Mouse (Mus musculus) stomach, postnatal 0 days (tissue): ENCODE results near the gene Nxn. TPM values are rescaled to one million over a fixed set of nuclear protein-coding genes. Genes with fewer than 3 reads are reported as not detected.

Experiments
- ATAC-seq: fragments of 200-750 bp; cut with Nextera tagmentation; 2 replicates; pipeline ENCODE4 v1.8.0; 2017; ENCODE audit not compliant: low FRiP score, low TSS enrichment
- DNase-seq: peaks from one replicate; pipeline ENCODE4 v3.0.0-alpha.2; 2016; ENCODE audit warnings: low spot score
- H3K27ac ChIP-seq: fragments of 300-500 bp; sonication (generic); replicated peaks from 2 replicates; pipeline ENCODE4 v1.5.1; 2014; ENCODE audit warnings: mild to moderate bottlenecking, control low read depth
- H3K27me3 ChIP-seq: fragments of 300-500 bp; sonication (generic); 2 replicates; pipeline ENCODE4 v1.6.1; 2014; ENCODE audit warnings: low read length; ENCODE audit not compliant: control insufficient read depth, insufficient read depth
- H3K36me3 ChIP-seq: fragments of 300-500 bp; sonication (generic); 2 replicates; pipeline ENCODE4 v1.6.1; 2014; ENCODE audit warnings: low read length, mixed read lengths; ENCODE audit not compliant: control insufficient read depth, insufficient read depth
- H3K4me1 ChIP-seq: fragments of 300-500 bp; sonication (generic); replicated peaks from 2 replicates; pipeline ENCODE4 v1.6.1; 2014; ENCODE audit warnings: antibody characterized with exemption; ENCODE audit not compliant: control insufficient read depth, insufficient read depth
- H3K4me2 ChIP-seq: fragments of 300-500 bp; sonication (generic); replicated peaks from 2 replicates; pipeline ENCODE4 v1.6.1; 2014; ENCODE audit warnings: low read depth, mild to moderate bottlenecking, control low read depth, moderate library complexity
- H3K4me3 ChIP-seq: fragments of 300-500 bp; sonication (generic); 2 replicates; pipeline ENCODE4 v1.5.1; 2014; ENCODE audit warnings: low read depth, low read length, control low read depth
- H3K9ac ChIP-seq: fragments of 300-500 bp; sonication (generic); 2 replicates; pipeline ENCODE4 v1.6.1; 2014; ENCODE audit warnings: mild to moderate bottlenecking, low read length, control low read depth, mixed read lengths
- H3K9me3 ChIP-seq: fragments of 300-500 bp; sonication (generic); 2 replicates; pipeline ENCODE4 v1.6.1; 2016; ENCODE audit warnings: low read length; ENCODE audit not compliant: control insufficient read depth
- CTCF ChIP-seq: IDR thresholded peaks from 2 replicates; pipeline ENCODE4 v1.5.1; 2016; ENCODE audit warnings: antibody characterized with exemption, low read depth, mild to moderate bottlenecking, moderate library complexity
- EP300 ChIP-seq: optimal IDR thresholded peaks from 2 replicates; pipeline ENCODE3; 2016; ENCODE audit warnings: antibody characterized with exemption
- WGBS: fragments of 180-500 bp; shearing (Covaris S2); extraction: QIAGEN DNeasy Blood & Tissue Kit; methylation state at CpG from one replicate; pipeline ENCODE4 v1.1.7; 2014; 5-methylcytosine and 5-hydroxymethylcytosine counted together
- polyA plus RNA-seq: library from polyadenylated mRNA; unstranded; fragments of >200 nt; fragmentation: Nextera tagmentation; extraction: Ambion mirVana; gene quantifications from 2 replicates; pipeline ENCODE4 v1.2.1, GENCODE M21; 2015

Nxn gene
- polyA plus RNA-seq, 1 experiment from 2014 or later: 24.0 TPM

DNA sequence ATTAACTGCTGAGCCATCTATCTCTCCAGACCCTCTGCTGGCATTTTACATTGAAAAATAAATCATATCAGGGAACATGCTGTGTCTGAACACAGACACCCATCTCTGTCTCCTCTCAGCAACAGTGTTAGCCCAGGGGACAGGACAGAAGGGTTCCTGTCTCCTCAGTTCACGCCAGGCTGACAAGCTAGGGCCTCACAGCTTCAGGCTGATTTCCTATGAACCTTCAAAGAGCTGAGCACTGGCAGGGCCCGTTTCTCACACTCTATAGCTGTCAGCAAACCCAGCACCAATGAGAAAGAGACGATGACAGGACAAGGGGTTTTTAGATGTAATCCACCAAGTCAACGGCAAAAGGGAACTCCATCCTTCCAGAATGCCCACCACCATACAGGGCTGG lies 107.0 kb downstream of the Nxn start:
- Histone ChIP-seq H3K27me3 (no peaks in the 10 kb centered on the region), H3K9ac (no peak overlapping the region), H3K27ac (peak overlapping the region; percentile 40), H3K4me3 (no peak overlapping the region), H3K9me3 (no peaks in the 10 kb centered on the region), H3K36me3 (no peaks in the 10 kb centered on the region), H3K4me1 (no peaks in the 10 kb centered on the region), H3K4me2 (no peak overlapping the region; the same call in 1 of the 2 replicates)
- 64% methylated on average over 4 of the region's 4 CpGs for WGBS
- no peak for DNase-seq
- no peak for TF ChIP-seq EP300
- no peak for TF ChIP-seq CTCF
- ATAC-seq: no peak

DNA sequence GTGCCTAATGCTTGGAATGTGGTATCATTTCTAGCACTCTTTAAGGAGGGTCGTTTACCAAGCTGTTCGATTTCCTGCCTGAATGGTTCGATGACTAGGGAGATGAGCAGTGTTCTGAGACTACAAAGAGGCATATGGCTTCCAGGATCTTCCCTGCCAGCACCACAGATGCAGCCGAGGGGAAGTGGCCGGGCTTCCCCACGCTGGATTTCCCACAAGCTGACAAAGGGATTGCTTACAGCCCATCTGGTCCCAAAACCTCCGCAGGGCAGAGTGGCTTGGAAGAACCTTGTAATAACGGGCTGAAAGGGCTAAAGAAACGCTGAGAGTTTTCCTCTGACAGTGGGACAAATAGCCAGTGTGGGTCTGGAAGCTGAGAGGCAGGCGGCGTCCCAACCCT lies 108.6 kb downstream of the Nxn start:
- ATAC-seq: no peak
- no peak for TF ChIP-seq CTCF
- H3K27me3 ChIP-seq: no peaks in the 10 kb centered on the region
- peaks cover 3% of the 10 kb centered on the region; the same call in 1 of the 2 replicates for H3K4me1 ChIP-seq
- H3K27ac ChIP-seq: 0 out of 2 replicates have a peak overlapping the region, but pooled peaks have one; percentile 35
- H3K9ac ChIP-seq: no peak overlapping the region
- no peak for DNase-seq
- no peaks in the 10 kb centered on the region for H3K36me3 ChIP-seq
- H3K4me2 ChIP-seq: no peak overlapping the region
- WGBS: 48% methylated on average over 11 of the region's 11 CpGs
- no peak overlapping the region for H3K4me3 ChIP-seq
- H3K9me3 ChIP-seq: no peaks in the 10 kb centered on the region

DNA sequence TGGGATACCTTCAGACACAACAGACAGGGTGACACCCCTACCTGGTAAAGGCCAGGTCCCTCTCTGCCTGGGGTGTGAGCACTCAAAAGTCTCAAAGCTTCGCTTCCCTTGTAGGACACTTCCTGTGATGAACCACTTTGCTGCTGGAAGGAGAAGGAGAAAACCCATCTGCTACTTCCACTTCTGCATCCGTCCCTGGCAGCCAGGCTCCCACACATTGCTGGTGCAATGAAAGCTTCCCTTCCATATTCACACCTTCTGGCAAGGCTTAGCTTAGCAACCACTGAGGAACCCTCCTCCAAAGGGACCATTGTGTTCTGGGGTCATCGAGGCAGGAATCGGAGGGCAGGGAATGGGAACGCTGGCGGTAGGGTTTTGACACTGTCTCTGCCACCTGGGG lies 110.3 kb downstream of the Nxn start:
- H3K27ac ChIP-seq: no peak overlapping the region
- TF ChIP-seq CTCF (no peak), EP300 (no peak)
- H3K4me2 ChIP-seq: no peak overlapping the region
- WGBS: 74% methylated on average over 6 of the region's 6 CpGs
- no peak overlapping the region for H3K9ac ChIP-seq
- H3K4me3 ChIP-seq: no peak overlapping the region
- H3K9me3 ChIP-seq: no peaks in the 10 kb centered on the region
- H3K4me1 ChIP-seq: peaks cover 3% of the 10 kb centered on the region; the same call in 1 of the 2 replicates
- no peak for ATAC-seq
- H3K27me3 ChIP-seq: no peaks in the 10 kb centered on the region
- H3K36me3 ChIP-seq: no peaks in the 10 kb centered on the region
- no peak for DNase-seq

DNA sequence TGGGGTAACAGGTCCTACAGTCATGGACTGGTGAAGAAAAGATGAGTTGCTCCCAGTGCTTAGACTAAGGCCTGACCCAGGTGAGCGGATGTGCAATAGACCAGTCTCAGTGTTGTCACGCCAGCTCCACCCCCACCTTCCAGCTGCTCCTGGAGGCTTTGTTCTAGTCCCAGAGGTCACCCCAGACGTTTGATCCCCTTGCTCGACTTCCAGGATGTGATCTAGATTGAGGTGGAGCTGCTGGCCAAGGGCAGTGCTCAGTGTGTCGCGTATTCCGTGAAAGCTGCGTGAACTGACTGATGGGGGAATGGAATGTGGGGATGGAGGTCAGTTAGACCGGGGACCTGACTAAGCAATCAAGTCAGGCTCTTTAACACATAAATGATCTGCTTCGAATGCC lies 111.6 kb downstream of the Nxn start:
- Histone ChIP-seq H3K4me1 (peaks cover 3% of the 10 kb centered on the region; the same call in 1 of the 2 replicates), H3K27ac (no peak overlapping the region), H3K27me3 (no peaks in the 10 kb centered on the region), H3K36me3 (no peaks in the 10 kb centered on the region), H3K4me3 (no peak overlapping the region), H3K9me3 (no peaks in the 10 kb centered on the region), H3K4me2 (no peak overlapping the region), H3K9ac (no peak overlapping the region)
- TF ChIP-seq EP300 (no peak), CTCF (no peak)
- no peak for ATAC-seq
- DNase-seq: no peak
- WGBS: 49% methylated on average over 10 of the region's 10 CpGs

DNA sequence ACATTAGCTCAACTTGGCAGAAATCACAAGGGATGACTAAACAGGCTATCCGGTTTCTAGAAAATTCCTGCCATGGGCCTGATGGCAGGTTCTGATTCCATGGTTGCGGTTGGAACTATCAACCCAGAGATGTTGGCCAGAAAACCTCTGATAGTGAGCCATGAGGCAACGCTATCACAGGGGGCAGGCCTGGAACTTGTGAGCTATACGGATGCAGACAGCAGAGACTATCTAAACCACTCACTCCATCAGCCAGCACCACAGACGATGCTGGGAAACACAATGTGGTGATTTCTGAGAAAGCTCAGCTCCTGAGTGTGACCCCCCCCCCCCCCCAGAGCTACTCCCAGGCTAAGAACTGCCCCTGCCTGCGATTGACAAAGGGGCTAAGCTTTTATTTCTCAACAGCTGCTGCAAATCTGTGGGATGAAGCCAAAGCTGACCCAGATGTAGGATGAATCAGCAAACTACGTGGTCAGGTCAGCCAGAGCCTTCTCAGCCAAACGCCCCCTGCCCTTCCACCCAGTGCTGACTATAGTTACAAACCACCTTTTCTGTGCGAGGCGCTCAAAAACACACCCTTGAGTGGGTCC lies 112.3 kb downstream of the Nxn start:
- H3K9me3 ChIP-seq: no peaks in the 10 kb centered on the region
- TF ChIP-seq CTCF: no peak

DNA sequence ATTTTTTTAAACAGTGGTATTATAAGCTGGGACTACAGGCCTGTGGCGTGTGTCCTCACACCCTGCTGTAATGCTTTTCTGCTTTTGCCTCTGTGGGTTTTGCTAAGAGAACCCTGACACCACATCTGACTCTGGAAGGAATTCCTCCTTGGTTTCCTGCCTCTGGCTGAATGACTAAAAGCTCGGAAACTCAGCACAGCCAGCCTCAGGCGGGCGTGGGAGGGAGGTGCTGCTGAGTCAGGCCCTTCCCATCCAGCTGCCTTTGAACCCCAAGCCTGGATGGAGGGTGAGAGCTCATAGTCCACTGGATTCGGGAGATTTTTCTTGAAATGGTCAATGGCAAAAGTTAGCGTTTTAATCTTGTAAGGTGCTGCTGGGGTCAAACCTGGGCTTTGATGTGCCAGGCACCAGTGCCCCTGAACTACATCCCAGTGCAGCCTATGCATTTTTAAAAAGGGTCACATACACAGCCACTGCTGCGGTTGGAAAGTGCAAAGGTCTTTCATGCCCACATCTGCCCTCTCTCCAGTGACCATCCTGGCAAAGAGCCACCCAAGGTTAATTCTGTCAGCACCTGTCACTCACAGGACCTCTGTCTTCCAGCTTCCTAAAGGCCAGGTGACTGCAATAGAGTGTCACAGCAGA lies 113.4 kb downstream of the Nxn start:
- peak; percentile 45 for DNase-seq

More for the DNA sequence above, 112.3 kb downstream of the Nxn start:
- no peak for DNase-seq
- Histone ChIP-seq H3K27me3 (no peaks in the 10 kb centered on the region), H3K9ac (no peak overlapping the region), H3K4me2 (no peak overlapping the region), H3K4me3 (no peak overlapping the region), H3K4me1 (peaks cover 3% of the 10 kb centered on the region; the same call in 1 of the 2 replicates), H3K36me3 (no peaks in the 10 kb centered on the region), H3K27ac (no peak overlapping the region)
- WGBS: 40% methylated on average over 10 of the region's 10 CpGs
- peak; percentile 49; the same call in 1 of the 2 replicates for ATAC-seq

More for the DNA sequence above, 113.4 kb downstream of the Nxn start:
- Histone ChIP-seq H3K4me3 (no peak overlapping the region), H3K27me3 (no peaks in the 10 kb centered on the region), H3K4me1 (peaks cover 3% of the 10 kb centered on the region; the same call in 1 of the 2 replicates), H3K27ac (0 out of 2 replicates have a peak overlapping the region, but pooled peaks have one; percentile 18), H3K9ac (no peak overlapping the region), H3K4me2 (no peak overlapping the region), H3K36me3 (no peaks in the 10 kb centered on the region), H3K9me3 (no peaks in the 10 kb centered on the region)
- no peak for ATAC-seq
- 35% methylated on average over 7 of the region's 7 CpGs for WGBS
- TF ChIP-seq EP300 (no peak), CTCF (no peak)
